Mouse (Mus musculus) 416B (cell line): ENCODE measurements around the gene Nsd2.

Source experiments
- DNase-seq: peaks from one replicate; pipeline ENCODE4 v3.0.0; 2011; ENCODE audit warnings: low read depth

Gene Nsd2

GRCm38 (mm10) chr5:33932413-33932812, 111.9 kb downstream of the Nsd2 start:
- peak; percentile 27 for DNase-seq

- DNase-seq: peak; percentile 23
These were observed 113.6 kb downstream of the Nsd2 start for GRCm38 (mm10) chr5:33934081-33934480.

GRCm38 (mm10) chr5:33934877-33935276, 114.4 kb downstream of the Nsd2 start:
- DNase-seq: no peak

GRCm38 (mm10) chr5:33935700-33936111, 115.2 kb downstream of the Nsd2 start:
- DNase-seq: peak; percentile 51

GRCm38 (mm10) chr5:33936120-33936707, 115.7 kb downstream of the Nsd2 start, which contains the start of gene Nelfa:
Gene Nelfa (minus strand): TSS chr5:33936413.
- peak; percentile 99 for DNase-seq

GRCm38 (mm10) chr5:33937230-33937629, 116.7 kb downstream of the Nsd2 start:
- no peak for DNase-seq

- DNase-seq: peak; percentile 79
These were observed 117.9 kb downstream of the Nsd2 start for GRCm38 (mm10) chr5:33938448-33938847.

- DNase-seq: peak; percentile 44
These were observed 126.5 kb downstream of the Nsd2 start for GRCm38 (mm10) chr5:33947035-33947434.
